Mouse (Mus musculus) v-Abl transformed pro-B cells (cell line): Measurements from ENCODE around the gene Wdr37.

ENCODE experiments used
- in situ Hi-C, 2 experiments: fragments of 400-800 bp; cut with MboI; formaldehyde crosslinking; loops; one replicate each; pipeline ENCODE4 v1.15.1; 2025; ENCODE audit not compliant: unreplicated experiment in 2 of 2

Gene Wdr37

DNA sequence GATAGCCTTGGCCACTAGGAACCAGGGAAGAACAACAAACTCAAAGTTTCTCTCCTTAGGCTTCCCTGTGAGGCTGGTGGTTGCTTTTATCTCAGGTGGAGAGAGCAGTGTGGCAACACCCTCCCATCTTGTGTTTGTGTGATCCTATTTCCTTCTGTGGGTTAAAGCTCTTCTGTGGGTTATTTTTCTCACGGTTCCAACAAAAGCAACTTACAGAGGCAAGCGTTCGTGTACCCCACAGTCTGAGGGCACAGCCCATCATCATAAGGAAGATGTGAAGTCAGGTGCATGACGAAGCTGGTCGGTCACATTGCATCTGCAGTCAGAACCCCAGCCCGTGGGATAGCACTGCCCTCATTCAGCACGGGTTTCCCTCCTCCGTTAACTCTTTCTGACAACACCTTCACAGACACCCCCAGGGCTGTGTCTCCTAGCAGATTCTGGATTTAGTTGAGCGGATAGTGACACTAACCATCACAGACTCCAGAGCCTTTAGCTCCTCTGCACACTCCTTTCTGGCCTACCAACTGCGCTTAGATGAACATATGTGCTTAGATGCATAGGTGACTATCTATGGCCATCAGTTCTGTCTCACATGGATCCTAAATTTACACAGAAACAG is 87.9 kb downstream of the Wdr37 start:
- in situ Hi-C loops: loop anchor here in 1 of 2 experiments (25.0 kb wide), 1 partner anchor 1946 kb away; no protein-coding TSS in a partner anchor

DNA sequence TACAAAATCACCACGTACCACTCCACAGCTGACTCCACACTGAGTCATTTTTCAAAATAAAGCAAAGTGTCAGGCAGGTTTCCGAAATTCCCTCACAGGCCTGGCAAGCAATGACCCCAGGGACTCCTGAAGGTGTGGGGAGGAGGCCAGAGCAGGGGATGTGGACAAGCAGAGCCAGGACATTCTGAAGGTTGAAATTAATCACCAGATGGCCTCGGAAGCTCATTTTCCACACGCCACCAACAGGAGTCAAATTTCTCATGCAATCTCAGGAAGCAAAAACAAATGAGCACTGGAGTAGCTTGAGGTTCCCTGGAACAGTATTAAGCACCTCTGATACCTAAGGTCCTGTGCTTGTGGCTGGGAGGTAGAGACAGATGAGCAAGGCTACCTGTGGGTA is 89.1 kb downstream of the Wdr37 start:
- in situ Hi-C loops: loop anchor here in 1 of 2 experiments (25.0 kb wide), 1 partner anchor 1945 kb away; no protein-coding TSS in a partner anchor

- in situ Hi-C loops: loop anchor here in 1 of 2 experiments (25.0 kb wide), 1 partner anchor 1943 kb away; no protein-coding TSS in a partner anchor
Observed at GRCm38 (mm10) chr13:8780441-8780840, 91.3 kb downstream of the Wdr37 start.

DNA sequence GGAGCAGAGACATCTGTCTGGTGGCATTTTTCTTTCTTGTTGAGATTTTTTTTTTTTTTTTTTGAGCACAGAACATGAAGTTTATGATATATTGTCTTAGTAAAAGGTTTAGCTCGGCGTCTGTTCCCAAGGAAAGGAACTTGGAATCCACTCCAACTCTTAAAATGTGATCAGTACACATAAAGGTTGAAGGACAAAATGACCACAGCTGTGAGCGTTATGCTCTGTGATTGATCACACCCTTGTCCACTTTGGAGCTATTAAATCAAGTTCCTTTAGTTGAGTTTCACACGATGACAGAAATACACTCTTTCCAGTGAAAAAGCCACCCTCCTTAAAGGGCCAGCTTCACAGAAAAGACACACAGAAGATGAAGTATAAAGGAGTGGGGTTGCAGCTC is 101.1 kb downstream of the Wdr37 start:
- in situ Hi-C loops: loop anchor here in 1 of 2 experiments (10.0 kb wide), 1 partner anchor 1936 kb away; no protein-coding TSS in a partner anchor

DNA sequence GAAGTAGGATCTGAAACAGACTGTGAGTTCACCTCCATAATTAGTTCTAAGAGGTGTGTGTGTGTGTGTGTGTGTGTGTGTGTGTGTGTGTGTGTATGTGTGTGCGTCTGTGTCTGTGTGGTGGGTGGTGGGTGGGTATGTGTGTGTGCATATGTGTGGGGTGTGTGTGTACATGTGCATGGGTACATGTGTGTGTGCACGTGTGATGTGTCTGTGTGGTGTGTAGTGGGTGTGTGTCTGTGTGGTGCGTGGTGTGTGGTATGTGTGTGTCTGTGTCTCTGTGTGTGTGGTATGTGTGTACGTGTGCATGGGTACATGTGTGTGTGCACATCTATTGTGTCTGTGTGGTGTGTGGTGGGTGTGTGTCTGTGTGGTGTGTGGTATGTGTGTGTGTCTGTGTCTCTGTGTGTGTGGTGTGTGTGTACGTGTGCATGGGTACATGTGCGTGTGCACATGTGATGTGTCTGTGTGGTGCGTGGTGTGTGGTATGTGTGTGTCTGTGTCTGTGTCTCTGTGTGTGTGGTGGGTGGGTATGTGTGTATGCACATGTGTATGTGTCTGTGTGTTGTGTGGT is 102.0 kb downstream of the Wdr37 start:
- in situ Hi-C loops: loop anchor here in 1 of 2 experiments (10.0 kb wide), 1 partner anchor 1935 kb away; no protein-coding TSS in a partner anchor

DNA sequence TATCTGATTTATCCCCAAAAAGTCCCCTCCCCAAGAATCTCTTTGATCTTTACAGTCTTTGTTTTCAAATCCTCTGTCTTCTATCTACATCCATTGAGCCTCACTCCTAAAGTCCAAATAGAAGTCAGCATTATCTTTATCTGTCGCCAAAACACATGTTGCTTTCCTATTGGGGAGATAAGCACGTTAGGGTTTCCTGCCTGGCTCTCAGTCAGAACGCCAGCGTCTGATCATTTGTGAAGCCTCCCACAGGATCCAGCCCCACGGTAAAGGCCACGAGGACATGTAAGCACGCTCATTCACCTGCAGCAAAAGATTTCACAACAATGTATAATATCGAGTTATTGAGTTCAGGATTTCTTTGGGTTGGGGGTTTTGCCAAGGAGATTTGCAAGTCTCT is 110.8 kb downstream of the Wdr37 start:
- in situ Hi-C loops: no loop called here
